Mouse (Mus musculus): ENCODE data around the gene Zbtb38.

The Zbtb38 gene

GRCm38 (mm10) chr9:96731039-96731895 is 21.4 kb downstream of the Zbtb38 start:
- CTCF ChIA-PET, result interaction anchor here (1.2 kb wide), 1 partner anchor 9 kb away, joined by 4 read pairs; no protein-coding TSS in a partner anchor

GRCm38 (mm10) chr9:96730311-96730625 is 22.4 kb downstream of the Zbtb38 start:
- CTCF ChIA-PET, result interaction anchor here (1.2 kb wide), 1 partner anchor 8 kb away, joined by 4 read pairs; no protein-coding TSS in a partner anchor

GRCm38 (mm10) chr9:96729537-96730310 is 22.9 kb downstream of the Zbtb38 start:
- CTCF ChIA-PET, result interaction anchor here (0.5 to 1.2 kb wide), 2 partner anchors 8 to 72 kb away, joined by 4 to 6 read pairs; no protein-coding TSS in a partner anchor

GRCm38 (mm10) chr9:96728338-96729162 is 24.1 kb downstream of the Zbtb38 start:
- CTCF ChIA-PET, result interaction anchor here (0.5 kb wide), 1 partner anchor 23 kb away, joined by 4 read pairs; no protein-coding TSS in a partner anchor

- CTCF ChIA-PET, result no interaction called here
Observed at GRCm38 (mm10) chr9:96727688-96728087, 24.9 kb downstream of the Zbtb38 start.

GRCm38 (mm10) chr9:96726336-96727131 is 26.1 kb downstream of the Zbtb38 start:
- CTCF ChIA-PET, result no interaction called here

GRCm38 (mm10) chr9:96725582-96726320 is 26.9 kb downstream of the Zbtb38 start:
- CTCF ChIA-PET, result no interaction called here

- CTCF ChIA-PET, result interaction anchor here (0.7 kb wide), 1 partner anchor 78 kb away, joined by 5 read pairs; no protein-coding TSS in a partner anchor
Observed at GRCm38 (mm10) chr9:96723650-96724049, 29.0 kb downstream of the Zbtb38 start.

- CTCF ChIA-PET, result interaction anchor here (0.9 to 1.2 kb wide), 2 partner anchors 9 to 17 kb away, joined by 4 to 6 read pairs; no protein-coding TSS in a partner anchor
Observed at GRCm38 (mm10) chr9:96721163-96721799, 31.4 kb downstream of the Zbtb38 start.

GRCm38 (mm10) chr9:96720510-96721162 is 32.0 kb downstream of the Zbtb38 start:
- CTCF ChIA-PET, result no interaction called here

- CTCF ChIA-PET, result no interaction called here
Observed at GRCm38 (mm10) chr9:96719408-96720158, 33.0 kb downstream of the Zbtb38 start.

- CTCF ChIA-PET, result no interaction called here
Observed at GRCm38 (mm10) chr9:96718888-96719287, 33.7 kb downstream of the Zbtb38 start.

- CTCF ChIA-PET, result interaction anchor here (0.6 kb wide), 1 partner anchor 114 kb away, joined by 3 read pairs; no protein-coding TSS in a partner anchor
Observed at GRCm38 (mm10) chr9:96718402-96718798, 34.2 kb downstream of the Zbtb38 start.

- CTCF ChIA-PET, result interaction anchor here (0.6 kb wide), 1 partner anchor 113 kb away, joined by 3 read pairs; no protein-coding TSS in a partner anchor
Observed at GRCm38 (mm10) chr9:96717698-96718401, 34.8 kb downstream of the Zbtb38 start.

GRCm38 (mm10) chr9:96716735-96717444 is 35.7 kb downstream of the Zbtb38 start:
- CTCF ChIA-PET, result no interaction called here

GRCm38 (mm10) chr9:96716136-96716535 is 36.5 kb downstream of the Zbtb38 start:
- CTCF ChIA-PET, result no interaction called here

- CTCF ChIA-PET, result no interaction called here
Observed at GRCm38 (mm10) chr9:96715171-96715570, 37.5 kb downstream of the Zbtb38 start.
